Mouse (Mus musculus) spleen, adult 2 months (tissue): Measurements from ENCODE around the gene Adra2c.

Source experiments
- CTCF ChIP-seq: fragments of 200-500 bp; IDR thresholded peaks from 2 replicates; pipeline ENCODE4 v1.5.1; 2011; ENCODE audit warnings: mild to moderate bottlenecking, inconsistent platforms; ENCODE audit not compliant: insufficient read depth, insufficient read length, insufficient replicate concordance; ENCODE audit errors: extremely low read depth
- POLR2A ChIP-seq: fragments of 200-500 bp; IDR thresholded peaks from 2 replicates; pipeline ENCODE4 v1.6.1; 2011; ENCODE audit warnings: low read depth, low read length, inconsistent platforms

- TF ChIP-seq CTCF (no peak), POLR2A (no peak)
These were observed 52.7 kb downstream of the Adra2c start for GRCm38 (mm10) chr5:35330822-35331221.
